Mouse (Mus musculus): ENCODE results near the gene Slc41a2.

The Slc41a2 gene

DNA sequence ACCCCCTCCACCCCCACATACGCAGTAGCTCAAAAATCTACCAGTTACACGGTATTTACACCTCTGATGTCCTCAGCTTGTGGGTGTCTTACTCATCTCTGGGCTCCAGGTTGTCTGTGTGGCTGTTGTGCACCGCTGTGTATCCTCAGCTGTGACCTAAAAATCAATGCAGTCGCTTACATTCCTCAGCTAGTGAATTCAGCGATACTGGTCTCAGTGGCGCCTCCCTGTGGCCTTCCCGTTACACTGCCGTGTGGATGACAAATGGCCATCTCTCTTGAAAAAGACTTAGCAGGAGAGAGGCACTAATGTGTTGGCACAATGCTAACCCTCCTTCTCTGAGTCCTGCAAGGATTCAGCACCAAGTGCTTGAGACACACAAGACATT is 155.1 kb downstream of the Slc41a2 start:
- DNase-seq: peak; percentile 60

DNA sequence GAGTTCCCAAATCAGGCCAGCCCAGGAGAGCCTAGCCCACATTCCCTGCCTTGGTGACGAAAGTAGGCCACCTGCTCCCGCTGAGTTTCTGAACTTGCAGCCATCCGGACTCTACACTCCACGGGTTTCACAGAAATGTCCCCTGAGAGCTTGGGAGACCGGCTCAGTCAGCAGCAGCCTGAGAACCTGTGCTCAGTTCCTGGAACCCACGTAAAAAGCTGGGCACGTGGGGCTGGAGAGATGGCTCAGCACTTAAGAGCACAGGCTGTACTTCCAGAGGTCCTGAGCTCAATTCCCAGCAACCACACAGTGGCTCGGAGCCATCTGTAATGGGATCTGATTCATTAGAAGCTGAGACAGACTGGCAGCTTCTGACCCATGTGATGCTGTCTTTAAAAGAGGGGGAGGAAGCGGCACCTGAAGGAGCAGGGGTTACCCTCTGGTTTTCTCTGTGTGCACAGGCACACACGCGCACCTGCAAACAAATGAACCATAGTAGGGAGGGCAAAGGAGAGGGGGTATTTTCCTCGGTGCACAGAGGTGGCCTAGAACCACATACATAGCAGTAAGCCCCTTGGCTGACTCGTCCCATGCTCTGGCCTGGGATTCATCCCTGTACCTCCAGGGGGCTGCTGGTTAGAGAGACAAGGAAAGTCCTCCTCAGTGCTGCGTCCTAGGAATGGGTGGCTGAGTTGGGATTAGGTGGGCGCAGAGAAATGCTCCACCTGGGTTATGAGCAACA is 155.7 kb downstream of the Slc41a2 start:
- DNase-seq: peak; percentile 40
